Mouse (Mus musculus) kidney, adult 2 months (tissue): Measurements from ENCODE around the gene Slc35e3. TPM values are rescaled to one million over a fixed set of nuclear protein-coding genes. Genes with fewer than 3 reads are reported as not detected.

Experiments
- DNase-seq: peaks from one replicate; pipeline ENCODE4 v3.0.0; 2021
- H3K27ac ChIP-seq: fragments of 200-500 bp; 2 replicates; pipeline ENCODE4 v1.5.1; 2012; ENCODE audit warnings: low read depth, low read length, control low read depth, inconsistent platforms; ENCODE audit not compliant: insufficient read depth
- H3K27me3 ChIP-seq: fragments of 200-500 bp; replicated peaks from 2 replicates; pipeline ENCODE4 v1.6.1; 2012; ENCODE audit warnings: mild to moderate bottlenecking, moderate library complexity, low read length, inconsistent platforms; ENCODE audit not compliant: control insufficient read depth, insufficient read depth
- H3K36me3 ChIP-seq: fragments of 200-500 bp; 2 replicates; pipeline ENCODE4 v1.6.1; 2012; ENCODE audit warnings: mild to moderate bottlenecking, moderate library complexity, low read length, inconsistent platforms; ENCODE audit not compliant: control insufficient read depth, insufficient read depth
- H3K4me1 ChIP-seq: fragments of 200-500 bp; 2 replicates; pipeline ENCODE4 v1.6.1; 2011; ENCODE audit warnings: low read length; ENCODE audit not compliant: control insufficient read depth, insufficient read depth
- H3K4me3 ChIP-seq: fragments of 200-500 bp; 2 replicates; pipeline ENCODE4 v1.5.1; 2011; ENCODE audit warnings: mild to moderate bottlenecking, low read depth, low read length, control low read depth; ENCODE audit not compliant: insufficient read depth
- CTCF ChIP-seq: fragments of 200-500 bp; conservative IDR thresholded peaks from 2 replicates; pipeline ENCODE4 v1.5.1; 2011; ENCODE audit warnings: low read depth, mild to moderate bottlenecking, control low read depth, low read length, moderate library complexity, mixed read lengths; ENCODE audit not compliant: insufficient read depth, insufficient read length
- POLR2A ChIP-seq: fragments of 200-500 bp; IDR thresholded peaks from one replicate; pipeline ENCODE4 v1.6.1; 2011; ENCODE audit warnings: low read depth, low read length, control low read depth
- WGBS: fragments of 180-500 bp; shearing (Covaris S2); methylation state at CpG from one replicate; pipeline ENCODE4 v1.1.7; 2018; 5-methylcytosine and 5-hydroxymethylcytosine counted together
- polyA plus RNA-seq: library from polyadenylated mRNA; depleted of rRNA; stranded (reverse); fragments of >200 nt; gene quantifications from 2 replicates; pipeline ENCODE4 v1.2.3, GENCODE M21; 2012

Slc35e3 gene
- polyA plus RNA-seq, 1 experiment: 37.1 TPM

DNA sequence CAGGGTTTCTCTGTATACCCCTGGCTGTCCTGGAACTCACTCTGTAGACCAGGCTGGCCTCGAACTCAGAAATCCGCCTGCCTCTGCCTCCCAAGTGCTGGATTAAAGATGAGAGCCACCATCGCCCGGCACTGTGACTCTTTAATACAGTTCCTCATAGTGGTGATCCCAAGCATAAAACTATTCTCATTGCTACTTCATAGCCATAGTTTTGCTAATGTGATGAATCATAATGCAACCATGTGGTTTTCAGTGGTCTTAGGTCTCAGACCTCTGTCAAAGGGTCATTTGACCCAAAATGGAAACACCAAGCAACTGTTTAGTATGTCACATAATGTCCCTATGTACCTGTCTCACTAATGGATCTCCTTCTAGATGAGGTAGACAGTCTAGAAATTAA is 50.6 kb downstream of the Slc35e3 start:
- TF ChIP-seq POLR2A: no peak
- no peak for TF ChIP-seq CTCF
- no peak overlapping the region for H3K4me3 ChIP-seq
- no peak overlapping the region for H3K27ac ChIP-seq
- WGBS: 95% methylated on average over 4 of the region's 4 CpGs
- peaks cover 35% of the 10 kb centered on the region for H3K36me3 ChIP-seq
- no peaks in the 10 kb centered on the region for H3K4me1 ChIP-seq
- DNase-seq: no peak
- no peaks in the 10 kb centered on the region for H3K27me3 ChIP-seq

DNA sequence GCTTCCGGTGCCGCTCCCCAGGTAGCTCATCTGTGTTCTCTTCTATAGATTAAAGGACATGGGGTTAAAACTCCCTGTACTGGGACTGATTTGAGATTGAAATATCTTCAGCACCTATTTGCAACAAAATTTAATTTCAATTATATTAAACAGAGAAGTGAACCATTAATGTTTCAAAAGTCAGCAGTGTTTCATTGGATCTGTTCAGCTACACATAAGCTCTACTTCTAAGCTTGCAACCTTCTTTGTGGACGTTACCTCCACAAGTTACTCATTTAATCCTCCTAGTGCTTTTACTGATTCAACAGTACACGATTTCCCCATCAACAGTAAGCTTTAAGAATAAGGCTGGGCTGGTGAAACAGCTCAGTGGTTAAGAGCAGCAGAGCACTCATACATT is 51.1 kb downstream of the Slc35e3 start:
- 86% methylated on average over 4 of the region's 4 CpGs for WGBS
- no peaks in the 10 kb centered on the region for H3K27me3 ChIP-seq
- no peaks in the 10 kb centered on the region for H3K4me1 ChIP-seq
- peaks cover 38% of the 10 kb centered on the region for H3K36me3 ChIP-seq
- no peak overlapping the region for H3K27ac ChIP-seq
- H3K4me3 ChIP-seq: no peak overlapping the region
- TF ChIP-seq POLR2A: no peak
- DNase-seq: no peak

DNA sequence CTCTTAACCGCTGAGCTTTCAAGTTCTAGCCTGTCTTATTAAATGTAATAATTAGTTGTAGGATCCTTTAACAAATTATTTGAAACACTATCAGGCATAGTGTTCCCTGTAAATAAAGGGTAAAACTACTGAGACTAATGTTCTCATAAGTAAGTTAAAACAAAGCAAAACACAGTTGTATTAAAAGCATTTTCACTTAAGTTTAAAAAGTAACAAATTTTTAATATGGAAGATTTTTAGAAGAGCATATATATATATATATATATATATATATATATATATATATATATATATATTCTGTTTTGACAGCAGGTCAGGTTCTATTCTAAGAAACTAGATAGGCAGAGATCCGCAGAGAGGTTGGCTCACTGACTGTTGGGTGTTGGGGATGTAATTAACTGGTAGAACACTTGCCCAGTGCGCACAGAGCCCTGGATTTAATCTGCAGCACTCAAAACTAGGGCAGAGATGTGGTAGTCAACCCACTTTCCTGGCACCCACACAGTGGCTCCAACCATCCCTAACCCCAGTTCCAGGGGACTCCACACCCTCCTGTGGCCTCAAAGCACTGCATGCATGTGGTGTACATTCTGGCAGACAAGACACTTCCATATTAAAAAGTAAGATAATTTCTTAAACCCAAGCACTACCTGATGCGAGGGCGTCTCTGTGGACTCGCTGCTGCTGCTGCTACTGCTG is 51.8 kb downstream of the Slc35e3 start:
- Histone ChIP-seq H3K27me3 (no peaks in the 10 kb centered on the region), H3K4me1 (no peaks in the 10 kb centered on the region), H3K4me3 (no peak overlapping the region), H3K27ac (no peak overlapping the region), H3K36me3 (peaks cover 33% of the 10 kb centered on the region)
- 94% methylated on average over 6 of the region's 6 CpGs for WGBS
- TF ChIP-seq CTCF: no peak
- TF ChIP-seq POLR2A: no peak
- no peak for DNase-seq

DNA sequence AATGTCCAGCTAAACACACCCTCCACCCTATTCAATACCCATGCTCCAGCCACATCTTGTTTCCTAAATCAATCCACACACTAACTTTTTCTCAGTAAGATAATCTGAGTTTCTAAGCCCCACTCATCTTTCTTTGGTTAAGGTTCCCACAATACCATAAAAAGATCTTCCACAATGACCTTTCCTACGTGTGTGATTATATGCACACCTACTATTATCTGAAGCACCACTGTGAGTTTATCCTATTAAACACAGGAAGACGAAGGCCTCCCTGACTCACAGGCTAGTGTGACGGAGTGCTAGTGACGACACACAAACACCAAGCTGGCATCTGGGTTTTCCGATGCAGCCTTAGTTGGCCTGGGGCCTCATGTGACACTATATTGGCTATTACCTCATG is 53.2 kb downstream of the Slc35e3 start:
- WGBS: 94% methylated on average over 5 of the region's 5 CpGs
- Histone ChIP-seq H3K36me3 (peaks cover 29% of the 10 kb centered on the region), H3K4me3 (no peak overlapping the region), H3K27me3 (no peaks in the 10 kb centered on the region), H3K27ac (no peak overlapping the region), H3K4me1 (no peaks in the 10 kb centered on the region)
- TF ChIP-seq POLR2A: no peak
- TF ChIP-seq CTCF: no peak
- no peak for DNase-seq

DNA sequence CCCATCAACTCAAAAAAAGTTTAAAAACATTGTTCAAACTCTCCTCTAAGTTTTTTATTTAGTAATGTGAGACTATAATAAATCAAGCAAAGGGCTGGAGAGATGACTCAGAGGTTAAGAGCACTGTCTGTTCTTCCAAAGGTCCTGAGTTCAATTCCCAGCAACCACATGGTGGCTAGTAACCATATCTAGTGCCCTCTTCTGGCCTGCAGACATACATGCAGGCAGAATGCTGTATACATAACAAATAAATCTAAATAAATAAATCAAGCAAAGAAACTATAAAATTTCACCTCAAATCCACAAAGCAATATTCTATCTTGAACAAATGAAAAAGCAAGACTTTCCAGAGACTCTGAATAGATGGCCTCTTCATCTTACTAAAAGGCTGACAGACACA is 54.0 kb downstream of the Slc35e3 start:
- no peak for DNase-seq
- no peak for TF ChIP-seq CTCF
- no peak for TF ChIP-seq POLR2A
- no peaks in the 10 kb centered on the region for H3K4me1 ChIP-seq
- no peaks in the 10 kb centered on the region for H3K27me3 ChIP-seq
- no peak overlapping the region for H3K27ac ChIP-seq
- H3K36me3 ChIP-seq: peaks cover 28% of the 10 kb centered on the region
- H3K4me3 ChIP-seq: no peak overlapping the region

DNA sequence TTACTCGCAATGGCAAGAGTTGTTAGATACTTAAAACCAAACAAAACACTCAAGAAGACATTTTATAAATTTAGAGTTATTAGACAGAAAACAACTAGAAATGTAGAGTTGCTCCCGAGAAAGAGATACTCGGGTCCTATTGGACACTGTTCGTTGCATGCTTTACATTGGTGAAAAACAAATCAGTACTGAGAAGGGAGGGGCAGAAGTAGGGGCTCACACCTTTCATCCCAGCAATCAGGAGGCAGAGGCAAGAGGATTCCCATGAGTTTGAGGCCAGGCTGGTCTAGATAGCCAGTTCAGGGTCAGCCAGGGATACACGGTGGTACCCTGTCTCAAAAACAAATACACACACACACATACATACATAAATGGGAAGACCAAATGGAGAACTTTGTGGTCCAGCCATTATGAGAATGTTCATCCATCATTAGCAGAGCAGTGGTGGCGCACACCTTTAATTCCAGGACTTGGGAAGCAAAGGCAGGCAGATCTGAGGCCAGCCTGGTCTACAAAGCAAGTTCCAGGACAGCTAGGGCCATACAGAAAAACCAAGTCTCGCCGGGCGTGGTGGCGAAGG is 54.7 kb downstream of the Slc35e3 start:
- Histone ChIP-seq H3K27ac (no peak overlapping the region), H3K4me3 (no peak overlapping the region), H3K27me3 (no peaks in the 10 kb centered on the region), H3K4me1 (no peaks in the 10 kb centered on the region), H3K36me3 (peaks cover 27% of the 10 kb centered on the region)
- no peak for DNase-seq
- TF ChIP-seq POLR2A: no peak
- no peak for TF ChIP-seq CTCF
- WGBS: 90% methylated on average over 10 of the region's 10 CpGs

DNA sequence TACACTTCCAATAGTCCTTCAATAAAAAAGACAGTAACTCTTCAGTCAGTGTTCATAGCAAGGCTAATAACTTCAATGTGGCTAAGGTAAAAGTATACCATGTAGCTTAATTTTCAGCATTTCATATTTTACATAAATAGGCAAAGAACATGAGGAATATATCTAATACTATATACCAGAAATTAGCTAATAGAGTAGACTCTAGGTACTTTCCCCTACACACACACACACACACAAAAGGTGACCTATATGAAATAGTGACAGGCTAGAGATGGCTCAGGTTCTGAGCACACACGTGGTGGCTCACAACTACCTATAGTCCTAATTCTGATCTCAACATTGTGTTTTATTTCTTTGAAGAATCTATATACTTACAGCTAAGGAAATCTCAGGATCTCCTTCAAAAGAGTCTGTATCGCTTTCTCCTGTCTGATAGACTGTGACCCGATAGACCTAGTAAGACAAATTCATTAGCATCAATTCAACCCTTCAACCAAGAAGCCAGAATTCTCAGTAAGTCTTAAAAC is 55.3 kb downstream of the Slc35e3 start:
- H3K36me3 ChIP-seq: peaks cover 24% of the 10 kb centered on the region
- no peak for TF ChIP-seq POLR2A
- no peak for DNase-seq
- H3K4me1 ChIP-seq: no peaks in the 10 kb centered on the region
- no peak overlapping the region for H3K27ac ChIP-seq
- 85% methylated on average over 3 of the region's 3 CpGs for WGBS
- no peaks in the 10 kb centered on the region for H3K27me3 ChIP-seq
- H3K4me3 ChIP-seq: no peak overlapping the region

DNA sequence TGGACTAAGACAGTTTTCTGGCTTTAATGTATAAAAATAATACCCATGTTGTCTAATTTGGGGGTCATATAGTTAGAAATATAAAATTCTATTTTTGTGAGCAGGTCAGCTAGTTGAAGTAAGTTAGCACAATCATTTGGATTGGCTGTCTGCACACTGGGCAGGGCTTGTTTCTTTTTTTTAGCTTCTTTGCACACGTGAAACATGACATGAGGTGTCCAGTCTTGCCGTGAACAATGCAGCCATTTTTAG is 56.1 kb downstream of the Slc35e3 start:
- H3K4me1 ChIP-seq: no peaks in the 10 kb centered on the region
- H3K27ac ChIP-seq: no peak overlapping the region
- peaks cover 21% of the 10 kb centered on the region for H3K36me3 ChIP-seq
- DNase-seq: no peak
- no peak overlapping the region for H3K4me3 ChIP-seq
- H3K27me3 ChIP-seq: no peaks in the 10 kb centered on the region
- WGBS: 88% methylated on average over 2 of the region's 2 CpGs
- TF ChIP-seq CTCF (no peak), POLR2A (no peak)
